Mouse (Mus musculus): ENCODE data around the gene Gdi2. TPM values are rescaled to one million over a fixed set of nuclear protein-coding genes. Genes with fewer than 3 reads are reported as not detected.
"Not testable (repeated sequence)": the region's sequence is repeated elsewhere in the genome, so short reads cannot be mapped to it uniquely, and the experiment has no call there.

The Gdi2 gene
- 210 and 359 TPM in 2 replicates for total RNA-seq (2012; rRNA removed)

DNA sequence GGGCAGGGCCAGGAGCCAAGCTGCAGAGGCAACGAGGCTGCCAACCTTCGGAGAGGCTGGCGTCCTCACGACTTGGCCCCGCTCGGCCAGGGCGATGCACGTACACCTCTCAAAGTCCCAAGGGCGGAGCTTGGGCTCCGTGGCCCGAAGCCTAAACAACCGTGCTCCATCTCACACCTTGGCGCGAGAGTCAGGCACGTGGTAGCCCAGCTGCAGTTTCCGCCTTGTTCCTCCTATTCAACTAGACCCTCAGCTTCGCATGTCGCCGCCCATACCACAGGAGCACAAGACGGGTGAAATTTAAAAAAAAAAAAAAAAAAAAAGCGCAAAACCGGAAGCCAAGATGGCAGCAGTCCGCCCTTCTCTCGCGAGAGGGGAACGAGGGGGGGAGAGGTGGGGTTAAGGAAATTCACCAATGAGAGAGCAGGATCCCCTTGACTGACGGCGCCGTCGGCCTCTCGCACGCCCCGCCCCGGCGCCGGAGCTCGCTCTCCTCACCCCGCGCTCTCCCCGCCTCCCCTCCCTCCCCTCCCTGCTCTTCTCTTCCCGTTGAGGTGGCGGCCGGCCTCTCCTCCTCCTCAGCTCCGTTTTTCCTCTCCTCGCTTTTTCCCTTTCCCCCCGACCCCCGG lies at the start of gene Gdi2:
TSS of gene Gdi2 (plus strand) at position 470 of the 629 bp plus-strand sequence.
- Histone ChIP-seq H3K9ac (ENCODE audit: insufficient read depth, low read depth, low read length, poor library complexity, severe bottlenecking) (peak within 1 kb of the TSS; percentile 99), H3K9me3 (ENCODE audit: control insufficient read depth, insufficient read depth, low read depth, low read length) (no peaks in the 10 kb centered on the region), H3K36me3 (ENCODE audit: control insufficient read depth, insufficient read depth, low read length, poor library complexity, severe bottlenecking) (peaks cover 1% of the 10 kb centered on the region), H3K4me3 (ENCODE audit: insufficient read depth in 1 of 2, low read depth in 1 of 2, low read length in 2 of 2, poor library complexity in 1 of 2, severe bottlenecking in 1 of 2) (peak within 1 kb of the TSS; percentile 91 to 96), H3K27ac (ENCODE audit: insufficient read depth, low read depth, low read length, poor library complexity, severe bottlenecking) (peak within 1 kb of the TSS; percentile 96), H3K4me1 (ENCODE audit: control insufficient read depth in 2 of 2, insufficient read depth in 2 of 2, low read length in 2 of 2, poor library complexity in 1 of 2) (peaks cover 6 to 10% of the 10 kb centered on the region in 2 experiments)
- DNase-seq (ENCODE audit: low read depth, low spot score), result peak; percentile 94
- TF ChIP-seq HCFC1 (IDR thresholded peaks at IDR 0.05; ENCODE audit: borderline replicate concordance, insufficient read depth, low read length) (peak; percentile 72; the same call in 1 of the 2 replicates), ZNF384 (IDR thresholded peaks at IDR 0.05; ENCODE audit: low read depth, low read length) (peak; percentile 100), MAFK (IDR thresholded peaks at IDR 0.05; ENCODE audit: insufficient read depth, low read depth, low read length) (no peak), CHD2 (IDR thresholded peaks at IDR 0.05; ENCODE audit: low read depth, low read length) (peak; percentile 100), ZC3H11A (IDR thresholded peaks at IDR 0.05; ENCODE audit: borderline replicate concordance, low read depth, low read length) (no peak)
- in situ Hi-C loops (cut with MboI; ENCODE audit: low sequenced_read_pairs in 2 of 2, unreplicated experiment in 2 of 2), result no loop called here

DNA sequence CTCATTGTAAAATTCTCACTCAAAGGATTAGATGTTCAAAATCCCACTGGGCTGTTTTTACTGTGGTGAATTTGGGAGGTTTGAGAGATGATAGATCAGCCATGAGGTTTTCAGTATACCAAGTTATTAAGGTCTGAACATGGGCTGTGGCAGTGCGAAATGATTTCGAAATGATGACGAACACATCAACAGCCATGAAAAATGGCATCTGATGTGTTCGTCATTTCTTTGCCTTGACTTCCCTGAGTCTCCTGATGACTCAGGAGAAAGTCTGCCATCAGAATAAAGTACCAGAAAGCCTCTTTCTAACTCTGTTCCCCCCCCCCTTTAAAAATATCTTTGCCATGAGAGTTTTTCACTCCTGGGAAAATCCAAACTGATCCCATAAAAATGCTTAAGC lies 42.3 kb upstream of the Gdi2 start:
- no peak for TF ChIP-seq CHD2 (IDR thresholded peaks at IDR 0.05; ENCODE audit: low read depth, low read length)
- DNase-seq (ENCODE audit: low read depth, low spot score), result no peak
- in situ Hi-C loops (cut with MboI; ENCODE audit: low sequenced_read_pairs in 2 of 2, unreplicated experiment in 2 of 2), result no loop called here

DNA sequence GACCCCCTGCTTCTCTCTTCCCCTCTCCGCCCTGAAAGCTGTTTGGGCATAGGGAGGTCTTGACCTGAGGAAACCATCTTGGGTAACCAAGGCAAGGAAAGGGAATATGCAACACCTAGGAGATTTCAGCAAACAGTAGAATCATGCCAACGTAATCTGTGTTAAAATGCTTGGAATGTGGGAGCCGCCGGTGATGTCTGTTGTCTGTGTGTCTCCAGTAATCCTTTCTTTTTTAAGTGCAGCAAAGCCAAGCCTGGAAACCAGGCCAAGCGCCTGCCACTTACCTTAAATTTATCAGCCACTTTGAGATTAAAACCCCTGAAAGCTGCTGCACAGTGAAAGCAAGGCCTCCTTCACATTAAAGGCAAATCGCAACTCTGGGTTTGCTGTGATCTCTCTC lies 36.8 kb upstream of the Gdi2 start:
- H3K36me3 ChIP-seq (ENCODE audit: control insufficient read depth, insufficient read depth, low read length, poor library complexity, severe bottlenecking); H3K4me3 ChIP-seq (ENCODE audit: insufficient read depth in 1 of 2, low read depth in 1 of 2, low read length in 2 of 2, poor library complexity in 1 of 2, severe bottlenecking in 1 of 2); H3K4me1 ChIP-seq (ENCODE audit: control insufficient read depth in 2 of 2, insufficient read depth in 2 of 2, low read length in 2 of 2, poor library complexity in 1 of 2); H3K27ac ChIP-seq (ENCODE audit: insufficient read depth, low read depth, low read length, poor library complexity, severe bottlenecking); H3K9ac ChIP-seq (ENCODE audit: insufficient read depth, low read depth, low read length, poor library complexity, severe bottlenecking); in situ Hi-C loops (cut with MboI; ENCODE audit: low sequenced_read_pairs in 2 of 2, unreplicated experiment in 2 of 2); H3K9me3 ChIP-seq (ENCODE audit: control insufficient read depth, insufficient read depth, low read depth, low read length); DNase-seq (ENCODE audit: low read depth, low spot score): not testable (repeated sequence)

More for the DNA sequence above, 42.3 kb upstream of the Gdi2 start:
- 0 out of 2 replicates have a peak, but pooled peaks cover 2% of the 10 kb centered on the region for H3K36me3 ChIP-seq (ENCODE audit: control insufficient read depth, insufficient read depth, low read length, poor library complexity, severe bottlenecking)
- no peak overlapping the region for H3K9ac ChIP-seq (ENCODE audit: insufficient read depth, low read depth, low read length, poor library complexity, severe bottlenecking)
- no peak overlapping the region for H3K27ac ChIP-seq (ENCODE audit: insufficient read depth, low read depth, low read length, poor library complexity, severe bottlenecking)
- H3K4me3 ChIP-seq (ENCODE audit: insufficient read depth in 1 of 2, low read depth in 1 of 2, low read length in 2 of 2, poor library complexity in 1 of 2, severe bottlenecking in 1 of 2), result no peak overlapping the region
- no peaks in the 10 kb centered on the region for H3K9me3 ChIP-seq (ENCODE audit: control insufficient read depth, insufficient read depth, low read depth, low read length)
- H3K4me1 ChIP-seq (ENCODE audit: control insufficient read depth in 2 of 2, insufficient read depth in 2 of 2, low read length in 2 of 2, poor library complexity in 1 of 2), result no peaks in the 10 kb centered on the region

DNA sequence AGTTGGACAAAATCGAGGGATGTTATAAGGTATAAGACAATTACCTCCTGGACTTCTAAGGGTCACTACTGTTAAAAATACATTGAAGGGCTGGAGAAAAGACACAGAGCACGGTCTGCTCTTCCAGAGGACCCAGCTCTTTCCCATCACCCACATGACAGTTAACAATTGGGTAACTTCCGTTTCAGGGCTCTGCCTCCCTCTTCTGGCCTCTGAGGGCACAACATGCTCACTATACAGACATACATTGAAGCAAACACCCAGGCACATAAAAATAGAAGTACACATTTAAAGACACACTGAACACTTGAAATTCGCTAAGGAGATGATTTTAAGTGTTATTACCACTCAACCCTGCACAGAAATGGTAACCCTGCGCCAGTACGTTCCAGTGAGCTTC lies 22.5 kb upstream of the Gdi2 start:
- H3K4me3 ChIP-seq (ENCODE audit: insufficient read depth in 1 of 2, low read depth in 1 of 2, low read length in 2 of 2, poor library complexity in 1 of 2, severe bottlenecking in 1 of 2); H3K36me3 ChIP-seq (ENCODE audit: control insufficient read depth, insufficient read depth, low read length, poor library complexity, severe bottlenecking); H3K27ac ChIP-seq (ENCODE audit: insufficient read depth, low read depth, low read length, poor library complexity, severe bottlenecking); H3K9me3 ChIP-seq (ENCODE audit: control insufficient read depth, insufficient read depth, low read depth, low read length); DNase-seq (ENCODE audit: low read depth, low spot score); H3K9ac ChIP-seq (ENCODE audit: insufficient read depth, low read depth, low read length, poor library complexity, severe bottlenecking); in situ Hi-C loops (cut with MboI; ENCODE audit: low sequenced_read_pairs in 2 of 2, unreplicated experiment in 2 of 2); H3K4me1 ChIP-seq (ENCODE audit: control insufficient read depth in 2 of 2, insufficient read depth in 2 of 2, low read length in 2 of 2, poor library complexity in 1 of 2): not testable (repeated sequence)
- TF ChIP-seq ZC3H11A (IDR thresholded peaks at IDR 0.05; ENCODE audit: borderline replicate concordance, low read depth, low read length), result peak; percentile 19; the same call in 1 of the 2 replicates

DNA sequence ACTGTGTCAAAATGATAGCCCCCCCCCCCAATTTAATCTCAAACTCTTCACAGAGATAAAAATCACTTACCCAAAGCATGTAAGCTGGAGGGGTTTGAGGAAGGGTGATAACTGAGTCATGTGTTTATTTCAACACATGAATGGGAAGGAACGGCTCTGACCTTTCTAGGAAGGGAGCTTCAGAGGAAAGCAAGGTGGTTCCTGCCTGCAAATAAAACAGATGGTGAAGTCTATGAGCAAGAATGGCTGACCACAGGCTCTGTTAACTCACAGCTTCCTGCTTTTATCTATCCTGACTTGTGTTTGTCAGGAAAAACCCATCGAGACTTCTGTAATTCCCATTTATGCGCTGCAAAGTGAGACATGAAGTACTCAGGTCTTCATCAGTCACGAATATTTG lies 18.5 kb upstream of the Gdi2 start:
- DNase-seq (ENCODE audit: low read depth, low spot score); H3K9me3 ChIP-seq (ENCODE audit: control insufficient read depth, insufficient read depth, low read depth, low read length); H3K4me3 ChIP-seq (ENCODE audit: insufficient read depth in 1 of 2, low read depth in 1 of 2, low read length in 2 of 2, poor library complexity in 1 of 2, severe bottlenecking in 1 of 2); in situ Hi-C loops (cut with MboI; ENCODE audit: low sequenced_read_pairs in 2 of 2, unreplicated experiment in 2 of 2); H3K27ac ChIP-seq (ENCODE audit: insufficient read depth, low read depth, low read length, poor library complexity, severe bottlenecking); H3K4me1 ChIP-seq (ENCODE audit: control insufficient read depth in 2 of 2, insufficient read depth in 2 of 2, low read length in 2 of 2, poor library complexity in 1 of 2); H3K36me3 ChIP-seq (ENCODE audit: control insufficient read depth, insufficient read depth, low read length, poor library complexity, severe bottlenecking); H3K9ac ChIP-seq (ENCODE audit: insufficient read depth, low read depth, low read length, poor library complexity, severe bottlenecking): not testable (repeated sequence)

DNA sequence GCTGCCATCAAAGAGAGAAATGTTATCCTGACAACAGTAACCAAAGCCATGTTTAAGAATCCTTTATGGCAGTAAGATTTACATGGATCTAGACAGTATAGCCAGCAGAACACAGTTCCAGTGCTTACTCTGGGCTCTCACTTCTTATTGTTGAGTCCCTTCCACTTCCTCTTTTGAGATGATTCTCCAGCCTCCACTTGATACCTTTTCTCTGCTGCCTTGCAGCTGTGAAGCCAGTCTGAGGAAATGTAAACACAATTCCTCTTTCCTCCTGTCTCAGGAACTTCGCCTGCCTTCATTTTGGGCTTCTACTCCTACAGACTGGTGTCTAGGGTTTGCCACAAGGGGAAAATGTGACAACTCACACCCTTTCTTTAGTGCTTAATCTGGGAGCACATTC lies 17.9 kb upstream of the Gdi2 start:
- DNase-seq (ENCODE audit: low read depth, low spot score); H3K4me3 ChIP-seq (ENCODE audit: insufficient read depth in 1 of 2, low read depth in 1 of 2, low read length in 2 of 2, poor library complexity in 1 of 2, severe bottlenecking in 1 of 2); H3K4me1 ChIP-seq (ENCODE audit: control insufficient read depth in 2 of 2, insufficient read depth in 2 of 2, low read length in 2 of 2, poor library complexity in 1 of 2); H3K36me3 ChIP-seq (ENCODE audit: control insufficient read depth, insufficient read depth, low read length, poor library complexity, severe bottlenecking); in situ Hi-C loops (cut with MboI; ENCODE audit: low sequenced_read_pairs in 2 of 2, unreplicated experiment in 2 of 2); H3K9ac ChIP-seq (ENCODE audit: insufficient read depth, low read depth, low read length, poor library complexity, severe bottlenecking); H3K27ac ChIP-seq (ENCODE audit: insufficient read depth, low read depth, low read length, poor library complexity, severe bottlenecking); H3K9me3 ChIP-seq (ENCODE audit: control insufficient read depth, insufficient read depth, low read depth, low read length): not testable (repeated sequence)

All from ES-E14 (cell line).